Mouse (Mus musculus) embryo, embryonic 11.5 days (tissue): ENCODE measurements around the gene Specc1.

Experiments
- DNase-seq: peaks from one replicate; pipeline ENCODE4 v3.0.0-alpha.2; 2012; ENCODE audit warnings: low read depth, low spot score

Gene Specc1

GRCm38 (mm10) chr11:61968875-61969274 is 12.3 kb downstream of the Specc1 start:
- no peak for DNase-seq

GRCm38 (mm10) chr11:61970901-61971300 is 14.3 kb downstream of the Specc1 start:
- DNase-seq: no peak

- DNase-seq: no peak
These were observed 15.1 kb downstream of the Specc1 start for GRCm38 (mm10) chr11:61971441-61972221.

- DNase-seq: no peak
These were observed 17.6 kb downstream of the Specc1 start for GRCm38 (mm10) chr11:61974106-61974707.

GRCm38 (mm10) chr11:61975783-61976182 is 19.2 kb downstream of the Specc1 start:
- no peak for DNase-seq

- no peak for DNase-seq
These were observed 24.7 kb downstream of the Specc1 start for GRCm38 (mm10) chr11:61981285-61981684.

GRCm38 (mm10) chr11:61982828-61983227 is 26.3 kb downstream of the Specc1 start:
- DNase-seq: no peak

GRCm38 (mm10) chr11:61986939-61987338 is 30.4 kb downstream of the Specc1 start:
- no peak for DNase-seq

- DNase-seq: no peak
These were observed 33.1 kb downstream of the Specc1 start for GRCm38 (mm10) chr11:61989647-61990046.

- DNase-seq: no peak
These were observed 35.0 kb downstream of the Specc1 start for GRCm38 (mm10) chr11:61991576-61991975.

GRCm38 (mm10) chr11:61992671-61993285 is 36.2 kb downstream of the Specc1 start:
- no peak for DNase-seq

GRCm38 (mm10) chr11:61999501-61999900 is 42.9 kb downstream of the Specc1 start:
- no peak for DNase-seq

GRCm38 (mm10) chr11:62000099-62000498 is 43.5 kb downstream of the Specc1 start:
- DNase-seq: no peak

GRCm38 (mm10) chr11:62001977-62002376 is 45.4 kb downstream of the Specc1 start:
- no peak for DNase-seq

GRCm38 (mm10) chr11:62004881-62005240 is 48.3 kb downstream of the Specc1 start:
- no peak for DNase-seq

- no peak for DNase-seq
These were observed 48.8 kb downstream of the Specc1 start for GRCm38 (mm10) chr11:62005241-62005910.

GRCm38 (mm10) chr11:62005911-62006260 is 49.3 kb downstream of the Specc1 start:
- DNase-seq: no peak

- DNase-seq: no peak
These were observed 50.1 kb downstream of the Specc1 start for GRCm38 (mm10) chr11:62006680-62007079.

GRCm38 (mm10) chr11:62007984-62008383 is 51.4 kb downstream of the Specc1 start:
- DNase-seq: no peak

- DNase-seq: no peak
These were observed 54.2 kb downstream of the Specc1 start for GRCm38 (mm10) chr11:62010625-62011231.

GRCm38 (mm10) chr11:62012039-62012438 is 55.5 kb downstream of the Specc1 start:
- DNase-seq: no peak

GRCm38 (mm10) chr11:62013449-62013848 is 56.9 kb downstream of the Specc1 start:
- no peak for DNase-seq
